8 mouse cellular contexts compared by ENCODE assay signal in the genomic region with DNA sequence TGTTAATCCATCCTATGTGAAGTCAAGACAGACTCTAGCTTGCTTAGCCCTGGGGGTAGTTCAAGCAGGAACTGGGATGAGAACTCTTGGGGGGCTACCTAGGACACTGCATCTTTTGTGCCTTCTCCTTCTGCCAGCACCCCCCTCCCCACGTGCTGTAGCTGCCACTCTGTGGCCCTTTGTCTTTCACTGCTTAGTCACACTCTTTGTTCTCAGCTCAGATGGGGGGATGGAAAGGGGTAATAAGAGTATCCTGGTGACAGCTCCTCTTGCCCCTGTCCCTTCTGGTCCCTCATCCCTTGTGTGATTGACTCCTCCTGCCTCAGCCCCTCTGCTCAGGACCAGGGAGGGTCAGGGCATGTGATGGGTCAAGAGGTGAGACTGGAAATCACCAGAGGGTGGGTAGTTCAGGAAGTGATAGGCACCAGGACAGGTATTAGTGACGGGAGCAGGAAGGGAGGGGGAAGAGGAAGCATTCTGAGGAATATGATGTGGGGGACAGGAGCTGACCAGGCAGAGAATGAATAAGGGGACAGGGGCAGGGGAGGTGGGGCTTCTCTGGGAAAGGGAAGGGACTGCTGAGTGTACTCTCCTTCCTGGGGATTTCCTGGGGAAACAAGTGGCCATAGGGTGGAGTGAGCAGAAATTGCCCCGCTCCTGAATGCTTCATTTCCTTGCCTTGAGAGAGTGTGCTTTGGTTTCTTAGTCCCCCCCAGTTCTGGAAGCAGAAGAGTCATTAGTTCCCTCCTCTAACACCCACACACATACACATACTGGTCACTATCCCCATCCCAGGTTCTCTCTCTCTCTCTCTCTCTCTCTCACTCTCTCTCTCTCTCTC. TPM values are rescaled to one million over a fixed set of nuclear protein-coding genes. Genes with fewer than 3 reads are reported as not detected.
DNase-seq lines count a peak whose midpoint lies in the region; ATAC-seq and TF ChIP-seq lines count a peak whose summit lies in the region.
"Had no signal": no experiment of that assay in that cellular context is flagged by ENCODE, and none has a peak within 500 bp of the region (broad histone marks: within the 10 kb centered on the region; RNA-seq: fewer than 3 reads in every experiment).

No protein-coding gene starts in this region.

- H3K36me3 ChIP-seq in heart, embryonic 14.5 days (ENCODE audit: control insufficient read depth, insufficient read depth, low read length): peaks cover 21% of the 10 kb centered on the region
- peaks cover 4% of the 10 kb centered on the region for H3K36me3 ChIP-seq in liver, postnatal 0 days (replicated peaks; ENCODE audit: insufficient read depth, low read length)

- TF ChIP-seq POLR2A in brain, embryonic 14.5 days (IDR thresholded peaks at IDR 0.05; ENCODE audit: borderline replicate concordance, extremely low read depth, insufficient read depth, insufficient read length, poor library complexity, severe bottlenecking): no peak

- ATAC-seq in heart, embryonic 14.5 days (ENCODE audit: insufficient number of reproducible peaks, insufficient read depth, low FRiP score, low read depth): no peak
- ATAC-seq in liver, postnatal 0 days: no peak

- no peaks in the 10 kb centered on the region for H3K9me3 ChIP-seq in heart, embryonic 14.5 days (ENCODE audit: control insufficient read depth, low read length)
- no peaks in the 10 kb centered on the region for H3K9me3 ChIP-seq in liver, postnatal 0 days (ENCODE audit: low read length)

- H3K4me1 ChIP-seq in heart, embryonic 14.5 days (ENCODE audit: control insufficient read depth in 2 of 2, insufficient read depth in 2 of 2, low read length in 2 of 2): peaks cover 29 to 50% of the 10 kb centered on the region in 2 experiments
- peaks cover 21% of the 10 kb centered on the region for H3K4me1 ChIP-seq in liver, postnatal 0 days (ENCODE audit: insufficient read depth)

- no peaks in the 10 kb centered on the region for H3K27me3 ChIP-seq in heart, embryonic 14.5 days (ENCODE audit: control insufficient read depth, insufficient read depth, low read length)
- H3K27me3 ChIP-seq in liver, postnatal 0 days (ENCODE audit: insufficient read depth, low read length): peaks cover 16% of the 10 kb centered on the region; the same call in 1 of the 2 replicates

- DNase-seq in layer of hippocampus, adult 11-12 months (ENCODE audit: low spot score): peak; percentile 58
- DNase-seq in layer of hippocampus, postnatal 14 days (ENCODE audit: low spot score in 2 of 2): no peak
- peak; percentile 31 for DNase-seq in brain, embryonic 14.5 days (ENCODE audit: low read depth)
- no peak for DNase-seq in liver, postnatal 0 days
- no peak for DNase-seq in adipocyte (ENCODE audit: low spot score)
- no peak for DNase-seq in cerebellum, adult 18-20 months

- H3K4me3 ChIP-seq in heart, embryonic 14.5 days (ENCODE audit: control insufficient read depth in 1 of 2, insufficient read depth in 1 of 2, low read depth in 1 of 2, low read length in 2 of 2): no peak overlapping the region
- no peak overlapping the region for H3K4me3 ChIP-seq in liver, postnatal 0 days (ENCODE audit: low read depth, low read length)

- no peak overlapping the region for H3K4me2 ChIP-seq in heart, embryonic 14.5 days (ENCODE audit: low read length)
- H3K4me2 ChIP-seq in liver, postnatal 0 days (ENCODE audit: low read depth, low read length): no peak overlapping the region

- no peak overlapping the region for H3K9ac ChIP-seq in heart, embryonic 14.5 days (ENCODE audit: low read length)
- H3K9ac ChIP-seq in liver, postnatal 0 days (replicated peaks): no peak overlapping the region

- WGBS in heart, embryonic 14.5 days: 35% methylated on average over 3 of the region's 3 CpGs
- 39% methylated on average over 3 of the region's 3 CpGs for WGBS in liver, postnatal 0 days (ENCODE audit: insufficient replicate concordance)

- no peak for TF ChIP-seq EP300 in liver, postnatal 0 days (IDR thresholded peaks at IDR 0.05; ENCODE audit: low read depth)

- TF ChIP-seq CTCF in brain, embryonic 14.5 days (IDR thresholded peaks at IDR 0.05; ENCODE audit: borderline replicate concordance, extremely low read depth, insufficient read depth, insufficient read length): no peak
- no peak for TF ChIP-seq CTCF in liver, postnatal 0 days (IDR thresholded peaks at IDR 0.05; ENCODE audit: low read depth)

- peak overlapping the region; percentile 88 to 94 for H3K27ac ChIP-seq in heart, embryonic 14.5 days (replicated peaks in 1 of 2; ENCODE audit: control insufficient read depth in 1 of 2, insufficient read depth in 1 of 2, low read depth in 2 of 2, low read length in 2 of 2)
- H3K27ac ChIP-seq in liver, postnatal 0 days (ENCODE audit: low read depth): peak overlapping the region; percentile 81

RNA-seq across cellular contexts. Expression of gene Adamts4, which starts 1.6 kb away (rescaled TPM):
- 10 to 100 TPM; 31.5 to 34.6 TPM for total RNA-seq in layer of hippocampus, postnatal 14 days (2021)
- polyA plus RNA-seq in brain, embryonic 14.5 days (2012; rRNA removed): 4.1 and 4.6 TPM in 2 replicates
- 2.8 and 3.0 TPM in 2 replicates for polyA plus RNA-seq in heart, embryonic 14.5 days (2014; fragmentation: Nextera tagmentation; extraction: Ambion mirVana)
- 0.41 and 0.51 TPM in 2 replicates for polyA plus RNA-seq in liver, postnatal 0 days (2015; fragmentation: Nextera tagmentation; extraction: Ambion mirVana)

RNA-seq across cellular contexts. Expression of gene Ndufs2, which starts 2.6 kb away (rescaled TPM):
- total RNA-seq in layer of hippocampus, postnatal 14 days (2021): 100 to 1,000 TPM; 274 to 282 TPM
- 130 and 153 TPM in 2 replicates for polyA plus RNA-seq in brain, embryonic 14.5 days (2012; rRNA removed)
- 541 and 561 TPM in 2 replicates for polyA plus RNA-seq in heart, embryonic 14.5 days (2014; fragmentation: Nextera tagmentation; extraction: Ambion mirVana)
- polyA plus RNA-seq in liver, postnatal 0 days (2015; fragmentation: Nextera tagmentation; extraction: Ambion mirVana): 158 and 170 TPM in 2 replicates

RNA-seq across cellular contexts. Expression of gene Fcer1g, which starts 14.4 kb away (rescaled TPM):
- total RNA-seq in layer of hippocampus, postnatal 14 days (2021): 10 to 100 TPM; 14.4 to 14.6 TPM
- polyA plus RNA-seq in brain, embryonic 14.5 days (2012; rRNA removed): 16.5 and 18.2 TPM in 2 replicates
- 30.1 and 37.7 TPM in 2 replicates for polyA plus RNA-seq in heart, embryonic 14.5 days (2014; fragmentation: Nextera tagmentation; extraction: Ambion mirVana)
- 171 and 176 TPM in 2 replicates for polyA plus RNA-seq in liver, postnatal 0 days (2015; fragmentation: Nextera tagmentation; extraction: Ambion mirVana)

RNA-seq across cellular contexts. Expression of gene B4galt3, which starts 21.5 kb away (rescaled TPM):
- 10 to 100 TPM; 54.8 to 62.8 TPM for total RNA-seq in layer of hippocampus, postnatal 14 days (2021)
- 101 and 122 TPM in 2 replicates for polyA plus RNA-seq in brain, embryonic 14.5 days (2012; rRNA removed)
- polyA plus RNA-seq in heart, embryonic 14.5 days (2014; fragmentation: Nextera tagmentation; extraction: Ambion mirVana): 52.8 and 55.6 TPM in 2 replicates
- 16.0 and 16.7 TPM in 2 replicates for polyA plus RNA-seq in liver, postnatal 0 days (2015; fragmentation: Nextera tagmentation; extraction: Ambion mirVana)

RNA-seq across cellular contexts. Expression of gene Apoa2, which starts 23.8 kb away (rescaled TPM):
- 1 to 10 TPM; 1.3 to 3.2 TPM for total RNA-seq in layer of hippocampus, postnatal 14 days (2021)
- polyA plus RNA-seq in brain, embryonic 14.5 days (2012; rRNA removed): 2.7 and 3.7 TPM in 2 replicates
- polyA plus RNA-seq in heart, embryonic 14.5 days (2014; fragmentation: Nextera tagmentation; extraction: Ambion mirVana): 5.3 TPM in 2 replicates
- polyA plus RNA-seq in liver, postnatal 0 days (2015; fragmentation: Nextera tagmentation; extraction: Ambion mirVana): 20,306 and 20,852 TPM in 2 replicates
- total RNA-seq: hematopoietic stem cell, adult 5-6 weeks had no signal

Comparison
In these comparisons a context has a peak if more than half of its experiments do, and no peak if none do; other contexts are left out.
1. DNase-seq: peak in layer of hippocampus, adult 11-12 months (single experiment) and brain, embryonic 14.5 days (single experiment); none in layer of hippocampus, postnatal 14 days (0 of 2), liver, postnatal 0 days (single experiment), adipocyte (single experiment) and cerebellum, adult 18-20 months (0 of 2).